Mouse (Mus musculus) myocyte (in vitro differentiated cells): ENCODE measurements around the gene Defb29. TPM values are rescaled to one million over a fixed set of nuclear protein-coding genes. Genes with fewer than 3 reads are reported as not detected.

Experiments used
- H3K27me3 ChIP-seq: one replicate; pipeline ENCODE4 v1.6.1; 2011; ENCODE audit not compliant: control insufficient read depth, insufficient read depth, insufficient read length
- H3K36me3 ChIP-seq: one replicate; pipeline ENCODE4 v1.6.1; 2011; ENCODE audit not compliant: control insufficient read depth, insufficient read depth
- H3K4me2 ChIP-seq: one replicate; pipeline ENCODE4 v1.6.1; 2011; ENCODE audit warnings: low read depth, control low read depth
- H3K4me3 ChIP-seq: one replicate; pipeline ENCODE4 v1.5.1; 2011; ENCODE audit warnings: mild to moderate bottlenecking, control low read depth, moderate library complexity
- H3K79me2 ChIP-seq: one replicate; pipeline ENCODE4 v1.6.1; 2011; ENCODE audit not compliant: control insufficient read depth, insufficient read depth
- H3ac ChIP-seq: one replicate; pipeline ENCODE4 v1.6.1; 2011; ENCODE audit not compliant: control insufficient read depth, insufficient read length
- CEBPB ChIP-seq: IDR thresholded peaks from 2 replicates; pipeline ENCODE4 v1.6.1; 2011; ENCODE audit warnings: mild to moderate bottlenecking, moderate library complexity; ENCODE audit not compliant: poor library complexity, insufficient read depth, severe bottlenecking
- E2F4 ChIP-seq: IDR thresholded peaks from one replicate; pipeline ENCODE4 v1.6.1; 2011; ENCODE audit warnings: mild to moderate bottlenecking, control low read depth, moderate library complexity; ENCODE audit not compliant: insufficient read depth
- MAX ChIP-seq: IDR thresholded peaks from one replicate; pipeline ENCODE4 v1.6.1; 2011; ENCODE audit warnings: low read depth, mild to moderate bottlenecking, control low read depth
- MYOD1 ChIP-seq, 3 experiments: IDR thresholded peaks; one replicate each; pipeline ENCODE4 v1.6.1; 2011; ENCODE audit warnings: control low read depth in 2 of 3, low read depth in 2 of 3, mild to moderate bottlenecking in 2 of 3, moderate library complexity in 1 of 3; ENCODE audit not compliant: insufficient read length in 2 of 3, control insufficient read depth in 1 of 3
- MYOG ChIP-seq, 3 experiments: IDR thresholded peaks; one replicate each; pipeline ENCODE4 v1.6.1; 2011; ENCODE audit warnings: control low read depth in 2 of 3, low read depth in 2 of 3, mild to moderate bottlenecking in 2 of 3; ENCODE audit not compliant: insufficient read length in 2 of 3, control insufficient read depth in 1 of 3, insufficient read depth in 1 of 3
- POLR2A ChIP-seq: IDR thresholded peaks from one replicate; pipeline ENCODE4 v1.6.1; 2011; ENCODE audit warnings: low read depth, mild to moderate bottlenecking, control low read depth, moderate library complexity; ENCODE audit not compliant: insufficient read length
- POLR2AphosphoS2 ChIP-seq: IDR thresholded peaks from one replicate; pipeline ENCODE4 v1.6.1; 2011; ENCODE audit warnings: low read depth, control low read depth; ENCODE audit not compliant: insufficient read length
- REST ChIP-seq: IDR thresholded peaks from one replicate; pipeline ENCODE4 v1.6.1; 2011; ENCODE audit warnings: mild to moderate bottlenecking, control low read depth, moderate library complexity; ENCODE audit not compliant: insufficient read depth, insufficient read length
- SRF ChIP-seq: IDR thresholded peaks from one replicate; pipeline ENCODE4 v1.6.1; 2011; ENCODE audit warnings: low read depth; ENCODE audit not compliant: control insufficient read depth, insufficient read length
- TCF12 ChIP-seq: IDR thresholded peaks from one replicate; pipeline ENCODE4 v1.6.1; 2011; ENCODE audit warnings: mild to moderate bottlenecking, control low read depth; ENCODE audit not compliant: poor library complexity, insufficient read depth, severe bottlenecking
- TCF3 ChIP-seq: IDR thresholded peaks from one replicate; pipeline ENCODE4 v1.6.1; 2011; ENCODE audit warnings: low read depth, control low read depth; ENCODE audit not compliant: insufficient read length
- USF1 ChIP-seq: IDR thresholded peaks from one replicate; pipeline ENCODE4 v1.6.1; 2011; ENCODE audit warnings: low read depth, mild to moderate bottlenecking, control low read depth, moderate library complexity
- polyA plus RNA-seq: library from polyadenylated mRNA; unstranded; fragments of >200 nt; fragmentation: generic; extraction: Trizol; gene quantifications from one replicate; pipeline ENCODE4 v1.2.1, GENCODE M21; 2012; ENCODE audit warnings: missing spikeins

Defb29 gene
- polyA plus RNA-seq, 1 experiment = not detected

DNA sequence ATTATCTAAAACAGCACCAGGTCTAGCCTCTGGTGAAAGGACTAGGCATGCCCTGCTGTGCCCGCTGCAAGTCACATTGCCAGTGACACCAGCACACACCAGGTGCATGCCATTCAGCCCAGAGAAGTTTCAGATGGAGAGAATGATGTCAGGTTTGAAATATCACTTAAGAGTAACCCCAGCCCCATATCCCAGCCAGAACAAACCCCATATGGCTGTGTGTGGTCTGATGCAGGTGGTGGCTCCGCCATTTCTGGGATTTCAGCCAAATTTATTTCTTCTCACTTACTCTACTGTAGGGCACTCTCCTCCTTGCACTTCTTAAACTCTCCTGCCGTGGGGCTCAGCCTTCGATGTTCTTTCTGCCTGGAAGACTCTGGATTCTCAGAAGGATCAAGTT, 23.8 kb downstream of the Defb29 start:
- Histone ChIP-seq H3K4me3 (no peak overlapping the region), H3K79me2 (no peaks in the 10 kb centered on the region), H3K36me3 (no peaks in the 10 kb centered on the region), H3K27me3 (no peaks in the 10 kb centered on the region), H3ac (no peak overlapping the region), H3K4me2 (no peak overlapping the region)
- no peak for TF ChIP-seq POLR2A
- TF ChIP-seq MAX = no peak
- TF ChIP-seq E2F4 = no peak
- TF ChIP-seq CEBPB = no peak
- TF ChIP-seq MYOG (IDR thresholded peaks at IDR 0.05; ENCODE audit: control insufficient read depth in 1 of 3, insufficient read depth in 1 of 3, insufficient read length in 2 of 3, low read depth in 2 of 3) = no peak
- TF ChIP-seq USF1 = no peak
- TF ChIP-seq SRF = no peak
- TF ChIP-seq MYOD1 (IDR thresholded peaks at IDR 0.05; ENCODE audit: control insufficient read depth in 1 of 3, insufficient read length in 2 of 3, low read depth in 2 of 3) = no peak
- no peak for TF ChIP-seq TCF12
- no peak for TF ChIP-seq TCF3
- no peak for TF ChIP-seq POLR2AphosphoS2
- TF ChIP-seq REST = no peak

DNA sequence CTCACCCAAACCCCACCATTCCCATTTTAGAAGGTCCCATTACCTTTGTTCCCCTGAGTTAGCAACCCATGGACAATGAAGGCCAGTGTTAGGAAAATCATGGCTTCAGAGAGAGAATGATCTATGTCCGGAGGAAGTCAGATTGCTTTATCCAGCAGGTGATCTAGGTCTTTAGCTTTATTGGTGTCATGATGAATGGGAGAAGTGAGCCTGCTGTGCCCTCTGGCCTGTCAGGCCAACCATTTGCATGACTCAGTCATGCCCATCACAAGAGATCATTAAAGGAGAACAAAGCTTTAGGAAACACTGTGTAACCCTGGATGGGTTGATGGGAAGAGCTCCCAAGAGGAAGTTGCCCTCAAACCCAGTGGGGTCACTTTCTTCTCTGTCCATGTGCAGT, 28.3 kb downstream of the Defb29 start, which contains the start of gene Defb26:
Defb26 (minus strand) TSS at position 101 of the 400 bp plus-strand sequence.
- H3K4me3 ChIP-seq = no peak within 1 kb of the TSS
- H3K79me2 ChIP-seq = no peaks in the 10 kb centered on the region
- H3ac ChIP-seq = no peak within 1 kb of the TSS
- no peak within 1 kb of the TSS for H3K4me2 ChIP-seq
- H3K36me3 ChIP-seq = no peaks in the 10 kb centered on the region
- no peak for TF ChIP-seq TCF12
- no peak for TF ChIP-seq POLR2A
- no peak for TF ChIP-seq MYOD1 (IDR thresholded peaks at IDR 0.05; ENCODE audit: control insufficient read depth in 1 of 3, insufficient read length in 2 of 3, low read depth in 2 of 3)
- no peak for TF ChIP-seq USF1
- no peak for TF ChIP-seq POLR2AphosphoS2
- no peak for TF ChIP-seq MYOG (IDR thresholded peaks at IDR 0.05; ENCODE audit: control insufficient read depth in 1 of 3, insufficient read depth in 1 of 3, insufficient read length in 2 of 3, low read depth in 2 of 3)
- TF ChIP-seq REST = no peak
- TF ChIP-seq TCF3 = no peak
- TF ChIP-seq E2F4 = no peak
- no peak for TF ChIP-seq SRF
- TF ChIP-seq CEBPB = no peak
- TF ChIP-seq MAX = no peak
- H3K27me3 ChIP-seq = no peaks in the 10 kb centered on the region

DNA sequence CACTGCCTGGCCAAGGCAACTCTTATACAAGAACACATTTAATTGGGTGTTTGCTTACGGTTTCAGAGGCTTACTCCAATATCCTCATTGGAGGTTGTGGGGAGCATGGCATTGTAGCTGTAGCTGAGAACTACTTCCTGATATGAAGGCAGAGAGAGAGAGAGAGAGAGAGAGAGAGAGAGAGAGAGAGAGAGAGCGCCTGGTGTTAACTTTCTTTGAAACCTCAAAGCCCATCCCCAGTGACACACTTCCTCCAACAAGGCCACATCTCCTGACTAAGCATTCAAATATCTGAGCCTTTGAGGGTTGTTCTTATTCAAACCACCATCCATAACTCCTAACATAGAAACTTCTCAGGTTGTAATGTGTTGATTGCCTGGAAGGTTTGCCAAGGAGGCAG, 35.9 kb downstream of the Defb29 start:
- H3K36me3 ChIP-seq = no peaks in the 10 kb centered on the region
- H3K4me2 ChIP-seq = no peak overlapping the region
- H3K27me3 ChIP-seq = no peaks in the 10 kb centered on the region
- no peak overlapping the region for H3K4me3 ChIP-seq
- no peak for TF ChIP-seq MYOG (IDR thresholded peaks at IDR 0.05; ENCODE audit: control insufficient read depth in 1 of 3, insufficient read depth in 1 of 3, insufficient read length in 2 of 3, low read depth in 2 of 3)
- no peak for TF ChIP-seq SRF
- TF ChIP-seq USF1 = no peak
- no peak for TF ChIP-seq TCF12
- no peak for TF ChIP-seq MAX
- TF ChIP-seq POLR2A = no peak
- TF ChIP-seq TCF3 = no peak
- H3K79me2 ChIP-seq = no peaks in the 10 kb centered on the region
- H3ac ChIP-seq = no peak overlapping the region

DNA sequence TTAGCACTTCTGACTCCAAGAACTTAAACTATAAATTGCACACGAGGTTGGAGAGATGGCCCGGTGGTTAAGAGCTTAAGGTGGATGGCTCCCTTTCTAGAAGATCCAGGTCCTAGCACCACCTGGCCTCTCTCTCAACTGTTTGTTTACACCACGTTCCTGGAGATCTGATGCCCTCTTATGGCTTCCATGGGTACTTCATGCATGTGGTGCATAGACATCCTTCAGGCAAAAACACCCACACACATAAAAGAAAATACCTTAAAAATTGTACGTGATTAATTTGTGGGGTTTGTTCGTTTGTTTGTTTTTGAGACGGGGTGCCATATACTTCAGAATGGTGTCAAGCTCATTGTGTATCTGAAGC, 39.1 kb downstream of the Defb29 start:
- no peak overlapping the region for H3K4me3 ChIP-seq
- TF ChIP-seq TCF12 (no peak), POLR2AphosphoS2 (no peak), USF1 (no peak), MAX (no peak), POLR2A (no peak), CEBPB (no peak), TCF3 (no peak), MYOG (IDR thresholded peaks at IDR 0.05; ENCODE audit: control insufficient read depth in 1 of 3, insufficient read depth in 1 of 3, insufficient read length in 2 of 3, low read depth in 2 of 3) (no peak), SRF (no peak), REST (no peak), E2F4 (no peak), MYOD1 (IDR thresholded peaks at IDR 0.05; ENCODE audit: control insufficient read depth in 1 of 3, insufficient read length in 2 of 3, low read depth in 2 of 3) (no peak)
- H3K79me2 ChIP-seq = no peaks in the 10 kb centered on the region
- H3ac ChIP-seq = no peak overlapping the region
- H3K4me2 ChIP-seq = no peak overlapping the region
- no peaks in the 10 kb centered on the region for H3K27me3 ChIP-seq
- no peaks in the 10 kb centered on the region for H3K36me3 ChIP-seq

DNA sequence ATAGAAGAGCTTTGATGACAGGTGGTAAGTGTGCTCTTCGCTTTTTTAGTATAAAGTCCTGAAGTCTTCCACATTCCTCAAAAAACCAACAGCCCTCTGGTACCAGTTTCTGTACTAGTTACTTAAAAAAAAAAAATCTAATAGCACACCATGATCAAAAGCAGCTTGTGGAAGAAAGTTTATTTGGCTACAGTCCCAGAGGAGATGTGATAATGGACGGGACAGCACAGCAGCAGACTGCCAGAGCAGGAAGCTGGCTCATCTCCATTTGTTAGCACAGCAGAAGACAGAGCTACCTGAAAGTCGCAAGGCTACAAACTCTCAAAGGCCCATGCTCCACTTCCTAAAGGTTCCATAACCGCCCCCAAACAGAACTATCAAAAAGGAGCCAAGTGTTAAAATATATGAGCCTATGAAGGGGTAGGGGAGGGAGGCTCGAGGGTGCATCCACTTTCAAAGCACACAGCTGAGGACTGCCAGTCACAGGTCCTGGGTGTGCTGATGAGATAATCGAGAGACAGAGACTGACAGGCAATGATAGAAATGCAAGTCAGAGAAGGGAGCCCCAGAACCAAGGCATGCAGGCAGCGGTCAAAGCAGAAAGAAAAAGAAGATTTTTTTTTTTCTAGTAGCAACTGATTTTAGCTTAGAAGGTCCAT, 39.6 kb downstream of the Defb29 start:
- TF ChIP-seq CEBPB (no peak), TCF3 (no peak), MYOD1 (IDR thresholded peaks at IDR 0.05; ENCODE audit: control insufficient read depth in 1 of 3, insufficient read length in 2 of 3, low read depth in 2 of 3) (no peak), TCF12 (no peak), SRF (no peak), USF1 (no peak), MAX (no peak)
- no peak overlapping the region for H3ac ChIP-seq
- H3K36me3 ChIP-seq = no peaks in the 10 kb centered on the region
- H3K79me2 ChIP-seq = no peaks in the 10 kb centered on the region
- H3K4me2 ChIP-seq = no peak overlapping the region
- no peak overlapping the region for H3K4me3 ChIP-seq
- no peaks in the 10 kb centered on the region for H3K27me3 ChIP-seq
